Mouse (Mus musculus): ENCODE measurements around the gene Kmt2e. TPM values are rescaled to one million over a fixed set of nuclear protein-coding genes. Genes with fewer than 3 reads are reported as not detected.
"Not testable (repeated sequence)": the region's sequence is repeated elsewhere in the genome, so short reads cannot be mapped to it uniquely, and the experiment has no call there.

Gene Kmt2e
- polyA plus RNA-seq, 1 experiment from 2014 or later = 76.8 TPM

- Histone ChIP-seq H3K27ac (no peak overlapping the region), H3K36me3 (ENCODE audit: insufficient read depth, low read length) (peaks cover 23% of the 10 kb centered on the region), H3K9ac (ENCODE audit: low read depth, low read length) (no peak overlapping the region)
Measured at GRCm38 (mm10) chr5:23521645-23522044, 87.4 kb downstream of the Kmt2e start.

DNA sequence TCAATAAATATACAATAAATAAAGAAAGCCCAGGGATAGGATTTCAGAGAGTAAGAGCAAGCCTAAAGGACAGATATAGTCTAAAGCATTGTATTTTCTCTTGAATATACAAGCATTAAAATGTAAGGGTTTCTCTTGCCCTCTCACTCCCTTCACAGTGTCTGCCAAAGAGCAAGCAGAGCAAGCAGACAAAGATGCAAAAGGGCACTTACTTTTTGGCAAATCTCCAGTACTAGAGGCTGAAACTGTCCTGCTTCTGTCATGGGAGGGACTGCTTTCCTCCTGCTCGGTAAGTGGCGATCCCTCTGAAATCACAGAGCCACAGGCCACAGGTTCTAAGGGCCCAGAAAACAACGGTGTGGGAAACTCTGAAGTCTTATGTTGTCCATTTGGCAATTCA lies 89.7 kb downstream of the Kmt2e start:
- no peak for DNase-seq (ENCODE audit: low spot score)

More at GRCm38 (mm10) chr5:23521645-23522044, 87.4 kb downstream of the Kmt2e start:
- Histone ChIP-seq H3K27me3 (ENCODE audit: insufficient read depth, low read length) (no peaks in the 10 kb centered on the region), H3K4me1 (replicated peaks; ENCODE audit: insufficient read depth, low read length) (no peaks in the 10 kb centered on the region; the same call in 1 of the 2 replicates), H3K4me2 (ENCODE audit: low read length) (no peak overlapping the region), H3K4me3 (replicated peaks; ENCODE audit: low read depth, low read length) (no peak overlapping the region), H3K9me3 (replicated peaks; ENCODE audit: low read length) (no peaks in the 10 kb centered on the region)
- ATAC-seq (replicated peaks; ENCODE audit: low FRiP score, low read depth) (no peak), DNase-seq (ENCODE audit: low spot score) (no peak)
- TF ChIP-seq CTCF (IDR thresholded peaks at IDR 0.05; ENCODE audit: low read depth) = no peak
- WGBS = 63% methylated on average over 1 of the region's 1 CpGs

DNA sequence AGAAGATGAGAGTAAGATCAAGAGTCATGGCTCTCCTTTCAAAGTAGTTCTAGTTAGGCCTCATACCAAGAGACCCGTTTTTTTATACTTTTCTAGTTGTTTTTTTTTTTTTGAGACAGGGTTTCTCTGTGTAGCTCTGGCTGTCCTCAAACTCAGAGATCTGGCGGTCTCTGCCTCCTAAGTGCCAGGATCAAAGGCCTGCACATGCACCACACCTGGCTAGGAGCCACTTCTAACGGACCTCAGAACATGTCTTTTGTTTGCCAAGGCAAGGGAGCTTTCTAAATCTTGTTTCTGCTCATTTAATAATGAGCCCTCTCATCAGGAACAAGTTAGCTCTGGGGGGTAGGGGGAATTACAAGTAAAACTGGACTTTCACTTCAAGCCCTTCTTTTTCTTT lies 90.4 kb downstream of the Kmt2e start:
- Histone ChIP-seq H3K9ac (ENCODE audit: low read depth, low read length) (no peak overlapping the region), H3K27me3 (ENCODE audit: insufficient read depth, low read length) (no peaks in the 10 kb centered on the region), H3K4me2 (ENCODE audit: low read length) (no peak overlapping the region), H3K36me3 (ENCODE audit: insufficient read depth, low read length) (peaks cover 35% of the 10 kb centered on the region), H3K4me3 (replicated peaks; ENCODE audit: low read depth, low read length) (no peak overlapping the region), H3K9me3 (replicated peaks; ENCODE audit: low read length) (no peaks in the 10 kb centered on the region), H3K4me1 (replicated peaks; ENCODE audit: insufficient read depth, low read length) (no peaks in the 10 kb centered on the region), H3K27ac (no peak overlapping the region)
- DNase-seq (ENCODE audit: low spot score) (no peak), ATAC-seq (replicated peaks; ENCODE audit: low FRiP score, low read depth) (no peak)
- 77% methylated on average over 3 of the region's 3 CpGs for WGBS
- no peak for TF ChIP-seq CTCF (IDR thresholded peaks at IDR 0.05; ENCODE audit: low read depth)

More for the DNA sequence above, 89.7 kb downstream of the Kmt2e start:
- no peak for ATAC-seq (replicated peaks; ENCODE audit: low FRiP score, low read depth)
- Histone ChIP-seq H3K4me3 (replicated peaks; ENCODE audit: low read depth, low read length) (no peak overlapping the region), H3K36me3 (ENCODE audit: insufficient read depth, low read length) (peaks cover 33% of the 10 kb centered on the region), H3K27me3 (ENCODE audit: insufficient read depth, low read length) (no peaks in the 10 kb centered on the region), H3K4me1 (replicated peaks; ENCODE audit: insufficient read depth, low read length) (no peaks in the 10 kb centered on the region; the same call in 1 of the 2 replicates), H3K4me2 (ENCODE audit: low read length) (no peak overlapping the region), H3K9ac (ENCODE audit: low read depth, low read length) (no peak overlapping the region), H3K9me3 (replicated peaks; ENCODE audit: low read length) (no peaks in the 10 kb centered on the region), H3K27ac (no peak overlapping the region)
- no peak for TF ChIP-seq CTCF (IDR thresholded peaks at IDR 0.05; ENCODE audit: low read depth)
- 81% methylated on average over 3 of the region's 3 CpGs for WGBS

GRCm38 (mm10) chr5:23531100-23531499 lies 96.9 kb downstream of the Kmt2e start:
- ATAC-seq (replicated peaks; ENCODE audit: low FRiP score, low read depth) = no peak
- no peak overlapping the region for H3K4me2 ChIP-seq (ENCODE audit: low read length)
- H3K9ac ChIP-seq (ENCODE audit: low read depth, low read length) = no peak overlapping the region
- no peaks in the 10 kb centered on the region for H3K9me3 ChIP-seq (replicated peaks; ENCODE audit: low read length)
- peaks cover 15% of the 10 kb centered on the region; the same call in 1 of the 2 replicates for H3K36me3 ChIP-seq (ENCODE audit: insufficient read depth, low read length)
- DNase-seq (ENCODE audit: low spot score) = no peak
- no peak overlapping the region for H3K4me3 ChIP-seq (replicated peaks; ENCODE audit: low read depth, low read length)
- WGBS = 95% methylated on average over 6 of the region's 6 CpGs
- H3K27ac ChIP-seq = no peak overlapping the region
- TF ChIP-seq CTCF (IDR thresholded peaks at IDR 0.05; ENCODE audit: low read depth) = no peak
- H3K27me3 ChIP-seq (ENCODE audit: insufficient read depth, low read length) = no peaks in the 10 kb centered on the region
- no peaks in the 10 kb centered on the region for H3K4me1 ChIP-seq (replicated peaks; ENCODE audit: insufficient read depth, low read length)

DNA sequence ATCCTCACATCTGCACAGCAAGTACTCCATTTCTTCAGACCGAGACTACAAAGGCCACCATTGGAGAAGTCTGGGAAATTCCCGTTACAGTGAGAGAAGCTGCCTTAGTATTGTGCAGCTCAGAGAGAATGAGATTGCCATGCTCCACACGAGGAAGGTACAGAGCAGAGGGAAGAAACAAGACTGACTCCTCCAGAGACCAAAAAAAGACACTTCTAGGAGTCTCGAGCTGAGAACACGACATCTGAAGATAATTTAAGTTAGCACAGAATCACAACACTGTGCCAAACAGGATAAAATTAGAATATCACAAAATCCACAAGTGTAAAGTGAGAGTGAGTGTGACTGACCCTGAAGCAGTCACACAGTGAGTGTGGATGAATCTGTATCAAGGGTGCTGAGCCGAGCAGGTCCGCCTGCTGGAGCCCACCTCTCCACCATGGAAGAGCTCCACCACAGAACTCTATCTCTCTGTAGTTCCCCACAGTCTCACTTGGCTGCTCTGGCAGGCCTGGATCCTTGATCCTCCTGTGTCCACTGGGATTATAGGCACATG lies 97.4 kb downstream of the Kmt2e start:
- H3K27me3 ChIP-seq (ENCODE audit: insufficient read depth, low read length) = no peaks in the 10 kb centered on the region
- H3K9me3 ChIP-seq (replicated peaks; ENCODE audit: low read length) = no peaks in the 10 kb centered on the region
- no peak for ATAC-seq (replicated peaks; ENCODE audit: low FRiP score, low read depth)
- no peak overlapping the region for H3K9ac ChIP-seq (ENCODE audit: low read depth, low read length)
- no peak overlapping the region for H3K4me3 ChIP-seq (replicated peaks; ENCODE audit: low read depth, low read length)
- no peak for TF ChIP-seq CTCF (IDR thresholded peaks at IDR 0.05; ENCODE audit: low read depth)
- no peaks in the 10 kb centered on the region for H3K4me1 ChIP-seq (replicated peaks; ENCODE audit: insufficient read depth, low read length)
- WGBS = 89% methylated on average over 7 of the region's 7 CpGs
- no peak overlapping the region for H3K27ac ChIP-seq
- peaks cover 15% of the 10 kb centered on the region; the same call in 1 of the 2 replicates for H3K36me3 ChIP-seq (ENCODE audit: insufficient read depth, low read length)
- no peak overlapping the region for H3K4me2 ChIP-seq (ENCODE audit: low read length)
- no peak for DNase-seq (ENCODE audit: low spot score)

DNA sequence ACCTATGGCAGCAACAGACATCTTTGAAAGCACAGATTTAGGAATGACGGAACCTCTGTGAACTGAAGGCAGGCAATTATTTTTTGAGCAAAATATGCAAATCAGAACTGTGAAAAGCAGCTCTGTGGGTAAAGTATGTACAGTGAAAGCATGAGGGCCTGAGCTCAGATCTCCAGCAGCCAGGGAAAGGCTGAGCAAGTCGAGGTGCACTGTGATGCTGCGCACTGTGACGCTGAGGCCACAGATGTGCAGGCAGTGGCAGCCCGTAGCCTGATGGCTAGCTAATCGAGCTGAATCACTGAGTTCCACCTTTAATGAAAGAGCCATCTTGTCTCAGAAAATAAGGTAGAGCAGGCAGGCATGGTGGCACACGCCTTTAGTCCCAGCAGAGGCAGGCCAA lies 101.5 kb downstream of the Kmt2e start:
- TF ChIP-seq CTCF (IDR thresholded peaks at IDR 0.05; ENCODE audit: low read depth) = no peak
- no peak for ATAC-seq (replicated peaks; ENCODE audit: low FRiP score, low read depth)
- Histone ChIP-seq H3K27me3 (ENCODE audit: insufficient read depth, low read length) (no peaks in the 10 kb centered on the region), H3K9ac (ENCODE audit: low read depth, low read length) (no peak overlapping the region), H3K36me3 (ENCODE audit: insufficient read depth, low read length) (0 out of 2 replicates have a peak, but pooled peaks cover 8% of the 10 kb centered on the region), H3K9me3 (replicated peaks; ENCODE audit: low read length) (no peaks in the 10 kb centered on the region), H3K4me1 (replicated peaks; ENCODE audit: insufficient read depth, low read length) (no peaks in the 10 kb centered on the region), H3K27ac (no peak overlapping the region), H3K4me3 (replicated peaks; ENCODE audit: low read depth, low read length) (no peak overlapping the region), H3K4me2 (ENCODE audit: low read length) (no peak overlapping the region)
- 92% methylated on average over 7 of the region's 7 CpGs for WGBS
- no peak for DNase-seq (ENCODE audit: low spot score)

DNA sequence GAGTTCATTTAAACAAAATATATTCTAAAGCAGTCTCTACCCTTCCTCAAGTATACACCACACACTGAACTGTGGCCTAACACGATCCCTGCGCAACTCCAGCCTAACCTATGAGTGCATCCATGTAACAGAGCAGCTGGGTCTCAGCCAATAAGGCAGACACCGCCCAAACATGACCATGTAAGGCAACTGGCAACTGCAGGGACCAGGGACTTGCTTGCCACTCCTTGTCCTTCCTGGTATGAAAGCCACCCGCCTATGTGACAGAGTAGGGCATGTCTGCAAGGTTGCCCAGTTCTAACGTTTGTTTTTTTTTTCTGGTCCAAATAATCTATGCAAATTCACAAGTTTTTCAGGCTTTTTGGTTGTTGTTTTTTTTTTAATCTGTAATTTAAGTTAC lies 117.4 kb downstream of the Kmt2e start:
- 79% methylated on average over 5 of the region's 5 CpGs for WGBS
- no peak overlapping the region for H3K9ac ChIP-seq (ENCODE audit: low read depth, low read length)

GRCm38 (mm10) chr5:23553338-23553737 lies 119.1 kb downstream of the Kmt2e start:
- not testable (repeated sequence) for ATAC-seq (replicated peaks; ENCODE audit: low FRiP score, low read depth)
- WGBS = 80% methylated on average over 3 of the region's 3 CpGs

More for the DNA sequence above, 117.4 kb downstream of the Kmt2e start:
- no peak overlapping the region for H3K27ac ChIP-seq
- H3K27me3 ChIP-seq (ENCODE audit: insufficient read depth, low read length) = no peaks in the 10 kb centered on the region
- H3K4me2 ChIP-seq (ENCODE audit: low read length) = no peak overlapping the region
- DNase-seq (ENCODE audit: low spot score) = no peak
- no peak for TF ChIP-seq CTCF (IDR thresholded peaks at IDR 0.05; ENCODE audit: low read depth)
- ATAC-seq (replicated peaks; ENCODE audit: low FRiP score, low read depth) = no peak
- H3K9me3 ChIP-seq (replicated peaks; ENCODE audit: low read length) = no peaks in the 10 kb centered on the region
- no peaks in the 10 kb centered on the region for H3K36me3 ChIP-seq (ENCODE audit: insufficient read depth, low read length)
- no peak overlapping the region for H3K4me3 ChIP-seq (replicated peaks; ENCODE audit: low read depth, low read length)
- H3K4me1 ChIP-seq (replicated peaks; ENCODE audit: insufficient read depth, low read length) = no peaks in the 10 kb centered on the region

More at GRCm38 (mm10) chr5:23553338-23553737, 119.1 kb downstream of the Kmt2e start:
- not testable (repeated sequence) for H3K36me3 ChIP-seq (ENCODE audit: insufficient read depth, low read length); H3K9ac ChIP-seq (ENCODE audit: low read depth, low read length); DNase-seq (ENCODE audit: low spot score); H3K4me2 ChIP-seq (ENCODE audit: low read length); H3K27me3 ChIP-seq (ENCODE audit: insufficient read depth, low read length); H3K4me1 ChIP-seq (replicated peaks; ENCODE audit: insufficient read depth, low read length); H3K4me3 ChIP-seq (replicated peaks; ENCODE audit: low read depth, low read length); H3K27ac ChIP-seq; H3K9me3 ChIP-seq (replicated peaks; ENCODE audit: low read length)

All from kidney, postnatal 0 days (tissue).